Mouse (Mus musculus): ENCODE measurements around the gene Iqcc.

Iqcc gene

GRCm38 (mm10) chr4:129622120-129622802 is 3.4 kb upstream of the Iqcc start:
- no peak for DNase-seq (ENCODE audit: low read depth, low spot score)

- DNase-seq (ENCODE audit: low read depth, low spot score) = no peak
These were observed 2.5 kb upstream of the Iqcc start for GRCm38 (mm10) chr4:129621283-129621841.

- DNase-seq (ENCODE audit: low read depth, low spot score) = no peak
These were observed 1.8 kb upstream of the Iqcc start for GRCm38 (mm10) chr4:129620419-129621282.

GRCm38 (mm10) chr4:129618031-129618430 is 868 bp downstream of the Iqcc start:
- no peak for DNase-seq (ENCODE audit: low read depth, low spot score)

- DNase-seq (ENCODE audit: low read depth, low spot score) = no peak
These were observed 1.7 kb downstream of the Iqcc start for GRCm38 (mm10) chr4:129617121-129617641.

- DNase-seq (ENCODE audit: low read depth, low spot score) = no peak
These were observed 2.3 kb downstream of the Iqcc start for GRCm38 (mm10) chr4:129616631-129617030.

- DNase-seq (ENCODE audit: low read depth, low spot score) = no peak
These were observed 3.1 kb downstream of the Iqcc start for GRCm38 (mm10) chr4:129615801-129616290.

- DNase-seq (ENCODE audit: low read depth, low spot score) = no peak
These were observed 4.8 kb downstream of the Iqcc start, which contains the start of gene Dcdc2b for GRCm38 (mm10) chr4:129614093-129614492. TSS of gene Dcdc2b (minus strand) at chr4:129614257.

GRCm38 (mm10) chr4:129610472-129610871 is 8.4 kb downstream of the Iqcc start:
- DNase-seq (ENCODE audit: low read depth, low spot score) = no peak

- no peak for DNase-seq (ENCODE audit: low read depth, low spot score)
These were observed 8.9 kb downstream of the Iqcc start for GRCm38 (mm10) chr4:129610026-129610425.

GRCm38 (mm10) chr4:129609139-129609631 is 9.7 kb downstream of the Iqcc start:
- no peak for DNase-seq (ENCODE audit: low read depth, low spot score)

GRCm38 (mm10) chr4:129608426-129609025 is 10.4 kb downstream of the Iqcc start:
- DNase-seq (ENCODE audit: low read depth, low spot score) = peak; percentile 89

- peak; percentile 87 for DNase-seq (ENCODE audit: low read depth, low spot score)
These were observed 18.4 kb downstream of the Iqcc start, which contains the start of the genes Eif3i and Tmem234 for GRCm38 (mm10) chr4:129600233-129601158. TSS of gene Eif3i (minus strand) at chr4:129600648. TSS of gene Tmem234 (plus strand) at chr4:129600668.

GRCm38 (mm10) chr4:129588865-129589264 is 30.0 kb downstream of the Iqcc start:
- DNase-seq (ENCODE audit: low read depth, low spot score) = no peak

GRCm38 (mm10) chr4:129586943-129587342 is 32.0 kb downstream of the Iqcc start:
- no peak for DNase-seq (ENCODE audit: low read depth, low spot score)

GRCm38 (mm10) chr4:129585773-129586172 is 33.1 kb downstream of the Iqcc start:
- no peak for DNase-seq (ENCODE audit: low read depth, low spot score)

GRCm38 (mm10) chr4:129584884-129585608 is 33.9 kb downstream of the Iqcc start:
- peak; percentile 76 for DNase-seq (ENCODE audit: low read depth, low spot score)

- DNase-seq (ENCODE audit: low read depth, low spot score) = no peak
These were observed 34.5 kb downstream of the Iqcc start for GRCm38 (mm10) chr4:129584370-129584769.

- DNase-seq (ENCODE audit: low read depth, low spot score) = no peak
These were observed 36.6 kb downstream of the Iqcc start for GRCm38 (mm10) chr4:129582251-129582650.

Data from mesoderm, embryonic 11.5 days (tissue).